Mouse (Mus musculus) myocyte (in vitro differentiated cells): ENCODE data around the gene Rtp3.

Source experiments
- POLR2A ChIP-seq: IDR thresholded peaks from one replicate; pipeline ENCODE4 v1.6.1; 2011; ENCODE audit warnings: low read depth, mild to moderate bottlenecking, control low read depth, moderate library complexity; ENCODE audit not compliant: insufficient read length
- POLR2AphosphoS2 ChIP-seq: IDR thresholded peaks from one replicate; pipeline ENCODE4 v1.6.1; 2011; ENCODE audit warnings: low read depth, control low read depth; ENCODE audit not compliant: insufficient read length
- USF1 ChIP-seq: IDR thresholded peaks from one replicate; pipeline ENCODE4 v1.6.1; 2011; ENCODE audit warnings: low read depth, mild to moderate bottlenecking, control low read depth, moderate library complexity

DNA sequence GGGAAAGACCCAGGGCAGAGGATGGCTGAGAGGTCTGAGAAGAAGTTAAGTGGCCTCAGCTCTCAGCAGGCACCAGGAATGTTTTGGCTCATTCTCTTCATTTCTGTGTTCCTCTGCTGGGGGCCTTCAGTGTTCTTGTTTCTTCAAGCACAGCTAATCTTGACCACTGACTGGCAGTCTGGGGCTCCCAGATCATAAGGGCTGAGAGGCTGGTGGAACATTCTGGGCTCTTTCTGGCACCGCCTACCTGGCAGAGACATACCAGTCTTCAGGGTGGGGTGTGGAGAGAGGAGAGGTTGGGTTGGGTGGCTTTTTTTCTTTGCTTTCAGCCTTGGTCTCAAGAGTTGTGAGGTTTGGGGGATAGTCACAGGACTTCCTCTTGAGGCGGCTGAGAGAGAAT is 8.7 kb upstream of the Rtp3 start:
- no peak for TF ChIP-seq POLR2AphosphoS2
- TF ChIP-seq USF1: no peak
- no peak for TF ChIP-seq POLR2A
